Mouse (Mus musculus): ENCODE data around the gene Crocc.

- TF ChIP-seq CTCF (IDR thresholded peaks at IDR 0.05; ENCODE audit: borderline replicate concordance, extremely low read depth, insufficient read depth, insufficient read length) (no peak), POLR2A (IDR thresholded peaks at IDR 0.05; ENCODE audit: borderline replicate concordance, extremely low read depth, insufficient read depth, insufficient read length, poor library complexity, severe bottlenecking) (no peak)
Measured at GRCm38 (mm10) chr4:141099956-141100355, 39.6 kb upstream of the Crocc start.

Data from brain, embryonic 14.5 days (tissue).